Mouse (Mus musculus): ENCODE results near the gene Exoc3l4.

GRCm38 (mm10) chr12:111454021-111454420, 37.2 kb downstream of the Exoc3l4 start:
- TF ChIP-seq HCFC1 (IDR thresholded peaks at IDR 0.05; ENCODE audit: borderline replicate concordance, insufficient read depth, low read length) = no peak
- TF ChIP-seq ZNF384 (IDR thresholded peaks at IDR 0.05; ENCODE audit: low read depth, low read length) = no peak
- no peak for TF ChIP-seq ZC3H11A (IDR thresholded peaks at IDR 0.05; ENCODE audit: borderline replicate concordance, low read depth, low read length)
- TF ChIP-seq CHD2 (IDR thresholded peaks at IDR 0.05; ENCODE audit: low read depth, low read length) = no peak
- no peak for TF ChIP-seq MAFK (IDR thresholded peaks at IDR 0.05; ENCODE audit: insufficient read depth, low read depth, low read length)

Data from ES-E14 (cell line).